Mouse (Mus musculus) heart, adult 18-20 months (tissue): ENCODE measurements around the gene Slc36a3. TPM values are rescaled to one million over a fixed set of nuclear protein-coding genes. Genes with fewer than 3 reads are reported as not detected.
A peak's percentile ranks its signal among the peaks of the same experiment; 100 is the strongest.

ENCODE experiments used
- DNase-seq, 2 experiments: peaks; one replicate each; pipeline ENCODE4 v3.0.0; 2021 to 2022; ENCODE audit warnings: mixed read lengths in 1 of 2
- long read RNA-seq, 2 experiments: library from polyadenylated mRNA; stranded (forward); transcript quantifications; one replicate each; pipeline ENCODE4 v2.0.0; 2021
- total RNA-seq, 2 experiments: library from RNA; stranded (reverse); gene quantifications; 2 replicates each; pipeline ENCODE4 v1.2.3; 2021

Slc36a3 gene
- total RNA-seq = not detected
- long read RNA-seq, experiment 1 = 0 reads
- long read RNA-seq, experiment 2 = 0 reads

DNA sequence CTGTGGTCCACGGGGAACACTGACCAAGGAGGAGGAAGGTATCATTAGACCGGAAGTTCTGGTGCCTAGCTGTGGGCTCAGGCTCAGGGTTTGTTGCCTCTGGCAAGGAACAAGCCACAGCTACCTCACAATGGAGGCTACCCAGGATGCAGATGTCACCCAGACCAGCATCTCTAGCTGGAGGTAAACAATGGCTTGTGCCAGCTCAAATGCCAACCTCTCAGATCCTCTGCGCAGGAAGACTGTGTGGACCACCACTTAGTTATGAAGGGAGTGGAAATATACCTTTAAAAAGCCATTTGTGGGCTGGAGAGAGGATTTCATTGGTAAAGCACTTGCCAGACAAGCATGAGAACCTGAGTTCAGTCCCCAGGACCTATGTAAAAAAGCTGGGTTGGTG lies at the start of gene Slc36a3:
TSS of gene Slc36a3 (minus strand) at position 101 of the 400 bp plus-strand sequence.
- DNase-seq = no peak

- no peak for DNase-seq
These were observed 46.4 kb upstream of the Slc36a3 start for GRCm38 (mm10) chr11:55197740-55198510.

GRCm38 (mm10) chr11:55197086-55197485 lies 45.6 kb upstream of the Slc36a3 start:
- DNase-seq = no peak

- DNase-seq = no peak
These were observed 38.7 kb upstream of the Slc36a3 start for GRCm38 (mm10) chr11:55190216-55190615.

- DNase-seq = no peak
These were observed 36.3 kb upstream of the Slc36a3 start for GRCm38 (mm10) chr11:55187777-55188176.

DNA sequence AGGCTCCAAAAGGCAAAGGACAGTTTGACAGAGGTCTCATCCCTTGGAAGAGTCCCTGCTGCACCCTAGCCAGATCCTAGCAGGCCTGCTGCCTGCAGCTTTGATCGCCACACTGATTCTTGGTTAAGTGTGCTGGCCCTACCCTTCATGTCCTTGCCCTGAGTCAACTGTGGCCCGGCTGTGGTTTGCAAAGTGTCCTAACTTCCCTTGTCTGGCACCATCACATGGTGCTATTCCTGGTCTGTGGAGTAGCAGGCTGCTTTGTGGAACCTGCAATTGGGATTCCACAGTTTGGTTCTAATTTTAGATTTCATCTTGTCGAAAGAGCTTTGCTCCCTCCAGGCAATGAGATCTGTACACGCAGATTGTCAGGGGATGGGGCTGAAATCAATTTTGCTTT lies 35.8 kb upstream of the Slc36a3 start:
- DNase-seq = peak; percentile 23 to 60

GRCm38 (mm10) chr11:55184733-55185291 lies 33.3 kb upstream of the Slc36a3 start, which contains the start of gene Slc36a2:
Gene Slc36a2, minus strand, starts transcription at chr11:55185077.
- peak; percentile 17 to 35 for DNase-seq

DNA sequence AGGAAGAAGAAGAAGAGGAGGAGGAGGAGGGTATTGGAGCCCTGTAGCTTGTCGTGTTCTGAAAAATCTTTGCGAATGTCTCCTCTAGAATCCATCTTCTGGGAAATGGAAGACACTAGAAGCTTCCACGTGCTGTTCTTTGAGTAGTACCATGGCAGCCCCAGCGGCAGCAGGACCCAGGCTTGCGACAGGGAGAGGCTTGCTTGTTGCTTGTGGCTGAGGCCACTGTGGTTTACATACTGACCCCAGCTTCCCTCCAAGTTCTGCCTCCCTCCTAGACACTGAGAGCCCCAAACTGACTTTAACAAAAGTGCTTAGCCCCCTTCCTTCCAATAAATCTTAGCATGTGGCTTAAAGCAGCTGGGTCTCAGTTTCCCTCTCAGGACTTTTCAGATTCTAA lies 32.7 kb upstream of the Slc36a3 start:
- DNase-seq = no peak

DNA sequence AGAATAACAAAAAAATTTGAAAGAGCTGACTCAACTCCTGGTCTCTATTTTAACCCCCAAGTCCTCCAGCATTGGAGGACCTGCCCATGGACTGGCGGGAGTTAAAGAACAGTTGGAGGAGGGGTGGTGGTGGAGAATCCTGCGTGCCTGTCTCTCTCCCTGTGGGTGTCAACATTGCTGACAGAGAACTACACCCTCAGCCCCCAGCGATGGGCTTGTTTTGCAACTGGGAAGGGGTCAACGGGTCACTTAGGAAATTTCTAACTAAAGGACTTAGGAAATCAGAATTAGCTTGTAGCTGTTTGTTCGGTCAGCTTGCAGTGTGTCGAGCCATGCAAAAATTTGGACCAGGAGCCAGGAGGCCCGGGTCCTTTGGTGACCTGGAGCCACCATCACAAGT lies 31.6 kb upstream of the Slc36a3 start:
- no peak for DNase-seq

GRCm38 (mm10) chr11:55179856-55180255 lies 28.3 kb upstream of the Slc36a3 start:
- no peak for DNase-seq

GRCm38 (mm10) chr11:55178830-55179229 lies 27.3 kb upstream of the Slc36a3 start:
- no peak for DNase-seq

GRCm38 (mm10) chr11:55170501-55170900 lies 19.0 kb upstream of the Slc36a3 start:
- no peak for DNase-seq

DNA sequence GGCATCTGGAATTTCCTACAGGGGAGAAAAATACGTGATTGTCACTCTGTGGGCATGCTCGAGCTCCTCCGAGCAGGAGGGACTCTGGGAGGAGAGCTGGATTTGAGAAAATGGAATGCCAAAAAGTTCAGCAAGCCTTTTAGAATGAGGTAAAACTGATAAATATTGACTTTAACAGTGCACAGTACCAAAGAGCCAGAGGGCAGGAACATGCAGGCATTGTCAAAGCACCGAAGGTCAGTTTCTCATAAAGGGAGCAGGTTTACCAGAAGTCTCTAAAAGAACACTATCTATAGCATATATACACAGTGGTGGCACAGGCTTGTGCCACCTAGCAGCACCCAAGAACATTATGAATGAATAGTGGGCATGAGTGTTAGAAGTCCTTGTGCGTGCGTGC lies 17.4 kb upstream of the Slc36a3 start:
- DNase-seq = no peak

- DNase-seq = no peak
These were observed 17.0 kb upstream of the Slc36a3 start for GRCm38 (mm10) chr11:55168504-55168903.

- DNase-seq = no peak
These were observed 14.2 kb upstream of the Slc36a3 start for GRCm38 (mm10) chr11:55165748-55166147.

DNA sequence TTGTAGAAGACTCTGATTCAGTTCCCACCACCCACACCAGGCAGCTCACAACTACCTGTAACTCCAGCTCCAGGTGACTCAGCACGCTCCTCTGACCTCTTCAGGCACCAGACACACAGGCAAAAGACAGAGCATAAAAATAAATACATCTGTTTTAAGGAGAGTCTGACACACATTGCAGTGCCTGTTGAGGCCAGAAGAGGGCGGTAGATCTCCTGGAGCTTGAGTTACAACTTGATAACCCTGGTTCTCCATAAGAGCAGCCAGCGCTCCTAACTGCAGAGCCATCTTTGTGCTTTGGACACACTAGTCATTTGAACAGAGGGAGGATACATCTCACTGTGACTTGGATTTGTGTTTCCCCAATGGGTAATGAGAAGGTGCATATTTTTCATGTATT lies 13.2 kb upstream of the Slc36a3 start:
- DNase-seq = peak; percentile 27 to 45

DNA sequence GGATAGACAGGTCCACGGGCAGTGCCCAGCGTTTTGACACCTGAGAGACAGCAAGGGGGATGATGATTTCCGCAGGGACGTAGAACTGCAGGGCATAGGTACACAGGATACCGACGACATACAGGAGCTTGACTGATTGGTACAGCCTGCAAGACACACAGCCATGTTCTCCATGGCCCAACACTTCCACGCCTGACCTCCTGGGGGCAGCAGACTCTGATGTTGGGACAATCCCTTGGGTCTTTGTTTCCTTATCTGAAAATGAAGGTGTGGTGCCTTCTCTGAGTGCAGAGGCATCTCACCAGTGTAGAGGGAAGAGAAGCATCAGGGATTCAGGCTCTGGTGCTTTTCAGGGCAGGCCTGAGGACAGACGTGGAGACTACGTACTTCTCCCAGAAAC lies 11.2 kb upstream of the Slc36a3 start:
- peak in 1 of 2 experiments; percentile 37 for DNase-seq

- DNase-seq = peak; percentile 71 to 89
These were observed 7.4 kb upstream of the Slc36a3 start for GRCm38 (mm10) chr11:55158785-55159359.

- peak; percentile 11 to 61 for DNase-seq
These were observed 3.5 kb upstream of the Slc36a3 start for GRCm38 (mm10) chr11:55155070-55155421.

DNA sequence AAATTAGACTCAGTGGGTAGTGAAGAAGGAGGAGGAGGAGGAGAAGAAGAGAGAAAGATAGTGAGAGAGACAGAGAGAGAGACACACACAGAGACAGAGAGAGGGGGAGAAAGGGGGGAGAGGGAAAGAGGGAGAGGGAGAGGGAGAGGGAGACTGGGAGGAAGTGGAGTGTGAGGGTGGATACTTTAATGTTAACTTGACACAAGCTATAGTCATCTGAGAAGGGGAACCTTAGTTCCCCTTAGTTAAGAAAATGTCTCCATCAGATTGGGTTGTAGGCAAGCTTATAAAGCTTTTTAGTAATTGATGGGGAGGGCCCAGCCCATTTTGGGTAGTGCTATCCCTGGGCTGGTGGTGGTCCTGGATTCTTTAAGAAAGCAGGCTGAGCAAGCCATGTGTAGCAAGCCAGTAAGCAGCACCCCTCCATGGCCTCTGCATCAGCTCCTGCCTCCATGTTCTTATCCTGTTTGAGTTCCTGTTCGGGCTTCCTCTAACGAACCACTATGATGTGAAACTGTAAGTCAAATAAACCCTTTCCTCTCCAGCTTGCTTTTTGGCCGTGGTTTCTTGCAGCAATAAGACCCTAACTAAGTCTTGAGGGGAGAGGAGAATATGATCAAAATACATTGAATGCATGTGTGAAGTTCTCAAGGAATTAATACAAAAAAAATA lies 3.0 kb upstream of the Slc36a3 start:
- DNase-seq = peak; percentile 16 to 19

GRCm38 (mm10) chr11:55148461-55148860 lies 3.0 kb downstream of the Slc36a3 start:
- no peak for DNase-seq

DNA sequence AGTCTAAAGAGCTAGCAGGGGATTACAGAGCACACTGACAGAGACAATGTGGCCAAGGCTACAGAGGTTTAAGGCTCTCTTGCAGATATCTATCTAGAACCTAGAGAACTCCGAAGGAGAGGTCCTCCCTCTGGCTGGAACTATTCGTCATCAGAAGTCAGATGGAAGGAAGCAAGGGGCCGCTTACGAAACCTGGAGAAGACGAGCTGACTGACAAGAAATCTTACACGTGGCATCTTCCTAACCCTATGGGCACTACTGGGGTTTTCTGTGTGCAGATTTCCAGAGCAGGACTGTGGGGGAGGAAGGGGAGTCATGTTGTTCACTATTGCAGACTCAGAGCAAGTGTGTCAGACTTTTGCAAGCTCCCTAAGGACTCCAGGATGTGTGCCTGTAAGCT lies 4.1 kb downstream of the Slc36a3 start:
- no peak for DNase-seq

DNA sequence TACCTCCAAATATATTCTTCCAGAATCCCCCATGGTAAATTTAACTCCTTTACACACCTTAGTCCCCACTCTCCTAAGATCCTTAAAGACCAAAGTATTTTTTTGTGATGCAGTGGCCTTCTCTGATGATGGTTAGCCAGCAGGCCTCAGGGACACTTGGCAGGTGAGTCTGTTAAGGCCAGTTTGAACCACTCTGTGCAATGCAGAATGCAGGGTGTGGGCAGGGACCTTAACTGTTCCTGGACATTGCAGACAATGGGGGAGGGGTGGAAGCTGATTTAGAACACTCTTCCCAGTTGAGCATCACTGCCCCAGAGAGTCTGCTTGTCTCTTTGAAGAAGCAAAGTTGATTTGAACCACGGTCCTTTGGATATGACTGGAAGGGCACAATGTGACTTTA lies 4.7 kb downstream of the Slc36a3 start:
- no peak for DNase-seq
